Mouse (Mus musculus) urinary bladder, adult 2 months (tissue): ENCODE data around the gene Ulk4. TPM values are rescaled to one million over a fixed set of nuclear protein-coding genes. Genes with fewer than 3 reads are reported as not detected.
"Not testable (repeated sequence)": the region's sequence is repeated elsewhere in the genome, so short reads cannot be mapped to it uniquely, and the experiment has no call there.

Experiments used
- DNase-seq: peaks from one replicate; pipeline ENCODE4 v3.0.0; 2022; ENCODE audit warnings: low spot score
- polyA plus RNA-seq: library from polyadenylated mRNA; depleted of rRNA; stranded (reverse); fragments of >200 nt; gene quantifications from 2 replicates; pipeline ENCODE4 v1.2.3, GENCODE M21; 2012

Ulk4 gene
- polyA plus RNA-seq, 1 experiment = 2.4 TPM

GRCm38 (mm10) chr9:121064606-121065355, 212.2 kb downstream of the Ulk4 start:
- DNase-seq = no peak

GRCm38 (mm10) chr9:121062671-121063070, 214.3 kb downstream of the Ulk4 start:
- DNase-seq = no peak

GRCm38 (mm10) chr9:121061820-121062623, 215.0 kb downstream of the Ulk4 start:
- no peak for DNase-seq

- no peak for DNase-seq
Observed at GRCm38 (mm10) chr9:121060331-121060730, 216.7 kb downstream of the Ulk4 start.

- DNase-seq = no peak
Observed at GRCm38 (mm10) chr9:121059286-121059685, 217.7 kb downstream of the Ulk4 start.

- no peak for DNase-seq
Observed at GRCm38 (mm10) chr9:121058538-121058937, 218.5 kb downstream of the Ulk4 start.

GRCm38 (mm10) chr9:121058116-121058515, 218.9 kb downstream of the Ulk4 start:
- no peak for DNase-seq

GRCm38 (mm10) chr9:121057401-121057800, 219.6 kb downstream of the Ulk4 start:
- no peak for DNase-seq

GRCm38 (mm10) chr9:121056526-121056925, 220.5 kb downstream of the Ulk4 start:
- DNase-seq = no peak

- no peak for DNase-seq
Observed at GRCm38 (mm10) chr9:121056036-121056435, 221.0 kb downstream of the Ulk4 start.

GRCm38 (mm10) chr9:121045657-121046056, 231.3 kb downstream of the Ulk4 start:
- DNase-seq = not testable (repeated sequence)

GRCm38 (mm10) chr9:121044471-121045206, 232.4 kb downstream of the Ulk4 start:
- no peak for DNase-seq

- DNase-seq = no peak
Observed at GRCm38 (mm10) chr9:121043021-121043420, 234.0 kb downstream of the Ulk4 start.

- DNase-seq = no peak
Observed at GRCm38 (mm10) chr9:121038396-121038795, 238.6 kb downstream of the Ulk4 start.

- no peak for DNase-seq
Observed at GRCm38 (mm10) chr9:121037975-121038374, 239.0 kb downstream of the Ulk4 start.

- no peak for DNase-seq
Observed at GRCm38 (mm10) chr9:121035296-121035695, 241.7 kb downstream of the Ulk4 start.

GRCm38 (mm10) chr9:121033596-121033995, 243.4 kb downstream of the Ulk4 start:
- no peak for DNase-seq

- DNase-seq = no peak
Observed at GRCm38 (mm10) chr9:121032322-121032964, 244.6 kb downstream of the Ulk4 start.

GRCm38 (mm10) chr9:121030949-121031348, 246.0 kb downstream of the Ulk4 start:
- no peak for DNase-seq

- DNase-seq = no peak
Observed at GRCm38 (mm10) chr9:121029786-121030185, 247.2 kb downstream of the Ulk4 start.

- DNase-seq = no peak
Observed at GRCm38 (mm10) chr9:121023526-121024264, 253.3 kb downstream of the Ulk4 start.
